Mouse (Mus musculus) CH12.LX (cell line): Measurements from ENCODE around the gene Slc4a1. TPM values are rescaled to one million over a fixed set of nuclear protein-coding genes. Genes with fewer than 3 reads are reported as not detected.
A peak's percentile ranks its signal among the peaks of the same experiment; 100 is the strongest.

ENCODE experiments used
- DNase-seq: peaks from one replicate; pipeline ENCODE4 v3.0.0-alpha.2; 2013; ENCODE audit errors: extremely low read depth
- H3K27ac ChIP-seq: 2 replicates; pipeline ENCODE4 v1.5.1; 2012; ENCODE audit warnings: low read depth, mild to moderate bottlenecking, control low read depth, moderate library complexity; ENCODE audit not compliant: insufficient read depth
- H3K27me3 ChIP-seq: replicated peaks from 2 replicates; pipeline ENCODE3; 2012; ENCODE audit warnings: inconsistent platforms
- H3K36me3 ChIP-seq, 2 experiments: replicated peaks in 1 of 2; 2 replicates each; pipeline versions ENCODE3 to v1.6.1; 2012; ENCODE audit warnings: inconsistent platforms in 1 of 2, low read length in 1 of 2, mild to moderate bottlenecking in 1 of 2, mixed read lengths in 1 of 2, moderate library complexity in 1 of 2; ENCODE audit not compliant: control insufficient read depth in 1 of 2, insufficient read depth in 1 of 2
- H3K4me1 ChIP-seq, 2 experiments: 2 replicates each; pipeline ENCODE4 v1.6.1; 2012; ENCODE audit warnings: inconsistent platforms in 1 of 2, moderate library complexity in 1 of 2; ENCODE audit not compliant: insufficient read depth in 2 of 2, control insufficient read depth in 1 of 2
- H3K4me2 ChIP-seq: 2 replicates; pipeline ENCODE4 v1.6.1; 2012; ENCODE audit warnings: low read depth, mild to moderate bottlenecking, control low read depth; ENCODE audit not compliant: poor library complexity, insufficient read depth, severe bottlenecking
- H3K4me3 ChIP-seq, 3 experiments: fragments of 150-350 bp in 1 of 3; sonication (generic) in 1 of 3; replicated peaks in 1 of 3; 2 replicates each; pipeline versions ENCODE3 to v1.5.1; 2011 to 2012; ENCODE audit warnings: low read depth in 2 of 3, low read length in 2 of 3, mild to moderate bottlenecking in 2 of 3, moderate library complexity in 2 of 3, control low read depth in 1 of 3, improper control_type of control experiment in 1 of 3, inconsistent platforms in 1 of 3, mixed read lengths in 1 of 3; ENCODE audit not compliant: poor library complexity in 1 of 3
- H3K79me2 ChIP-seq: replicated peaks from 2 replicates; pipeline ENCODE4 v1.6.1; 2012; ENCODE audit warnings: mild to moderate bottlenecking, moderate library complexity; ENCODE audit not compliant: control insufficient read depth, poor library complexity, insufficient read depth, severe bottlenecking; ENCODE audit errors: extremely low read depth
- H3K9ac ChIP-seq: 2 replicates; pipeline ENCODE4 v1.6.1; 2012; ENCODE audit warnings: low read depth, mild to moderate bottlenecking, control low read depth, moderate library complexity; ENCODE audit not compliant: insufficient read depth
- H3K9me3 ChIP-seq: replicated peaks from 2 replicates; pipeline ENCODE3; 2012; ENCODE audit warnings: low read length, inconsistent platforms, mixed read lengths
- BHLHE40 ChIP-seq: IDR thresholded peaks from 2 replicates; pipeline ENCODE4 v1.6.1; 2011; ENCODE audit warnings: mild to moderate bottlenecking, low read depth, low read length, improper control_type of control experiment
- CHD1 ChIP-seq: IDR thresholded peaks from 2 replicates; pipeline ENCODE4 v1.6.1; 2012; ENCODE audit warnings: low read depth, low read length, improper control_type of control experiment, inconsistent platforms
- CHD2 ChIP-seq: IDR thresholded peaks from 2 replicates; pipeline ENCODE4 v1.6.1; 2011; ENCODE audit warnings: low read length, improper control_type of control experiment
- CTCF ChIP-seq, 2 experiments: IDR thresholded peaks in 1 of 2; conservative IDR thresholded peaks in 1 of 2; 2 replicates each; pipeline ENCODE4 v1.5.1; 2011 to 2012; ENCODE audit warnings: low read depth in 2 of 2, low read length in 2 of 2, improper control_type of control experiment in 1 of 2, inconsistent platforms in 1 of 2, mild to moderate bottlenecking in 1 of 2, moderate library complexity in 1 of 2
- E2F4 ChIP-seq: IDR thresholded peaks from 2 replicates; pipeline ENCODE4 v1.6.1; 2011; ENCODE audit warnings: low read depth, low read length, improper control_type of control experiment; ENCODE audit not compliant: insufficient replicate concordance
- ELF1 ChIP-seq: IDR thresholded peaks from 2 replicates; pipeline ENCODE4 v1.6.1; 2014; ENCODE audit warnings: low read depth, mild to moderate bottlenecking, inconsistent platforms, low read length, improper control_type of control experiment
- EP300 ChIP-seq: IDR thresholded peaks from 2 replicates; pipeline ENCODE4 v1.6.1; 2011; ENCODE audit warnings: low read length, improper control_type of control experiment
- ETS1 ChIP-seq: conservative IDR thresholded peaks from 2 replicates; pipeline ENCODE4 v1.6.1; 2012; ENCODE audit warnings: low read depth, mild to moderate bottlenecking, inconsistent platforms, low read length, improper control_type of control experiment, moderate library complexity
- GABPA ChIP-seq: IDR thresholded peaks from 2 replicates; pipeline ENCODE4 v1.6.1; 2012; ENCODE audit warnings: low read depth, low read length, improper control_type of control experiment, inconsistent platforms; ENCODE audit not compliant: insufficient replicate concordance
- HCFC1 ChIP-seq: IDR thresholded peaks from 2 replicates; pipeline ENCODE4 v1.6.1; 2012; ENCODE audit warnings: low read depth, mild to moderate bottlenecking, inconsistent platforms, low read length, improper control_type of control experiment
- IRF4 ChIP-seq: IDR thresholded peaks from 2 replicates; pipeline ENCODE4 v1.6.1; 2014; ENCODE audit warnings: low read depth, mild to moderate bottlenecking, inconsistent platforms, low read length, improper control_type of control experiment
- JUN ChIP-seq: IDR thresholded peaks from 2 replicates; pipeline ENCODE4 v1.6.1; 2011; ENCODE audit warnings: low read depth, mild to moderate bottlenecking, low read length, improper control_type of control experiment, moderate library complexity; ENCODE audit not compliant: insufficient read depth
- JUND ChIP-seq: conservative IDR thresholded peaks from 2 replicates; pipeline ENCODE4 v1.6.1; 2011; ENCODE audit warnings: low read depth, low read length, improper control_type of control experiment
- KAT2A ChIP-seq: IDR thresholded peaks from 2 replicates; pipeline ENCODE4 v1.6.1; 2012; ENCODE audit warnings: low read length, improper control_type of control experiment, inconsistent platforms; ENCODE audit not compliant: insufficient replicate concordance
- MAFK ChIP-seq: IDR thresholded peaks from 2 replicates; pipeline ENCODE4 v1.6.1; 2011; ENCODE audit warnings: low read length, improper control_type of control experiment; ENCODE audit not compliant: insufficient replicate concordance
- MAX ChIP-seq: IDR thresholded peaks from 2 replicates; pipeline ENCODE4 v1.6.1; 2011; ENCODE audit warnings: low read length, improper control_type of control experiment
- MAZ ChIP-seq: IDR thresholded peaks from 2 replicates; pipeline ENCODE4 v1.6.1; 2012; ENCODE audit warnings: low read depth, mild to moderate bottlenecking, inconsistent platforms, low read length, improper control_type of control experiment, moderate library complexity
- MEF2A ChIP-seq: IDR thresholded peaks from 2 replicates; pipeline ENCODE4 v1.6.1; 2014; ENCODE audit warnings: low read depth, mild to moderate bottlenecking, inconsistent platforms, low read length, improper control_type of control experiment, borderline replicate concordance
- MYC ChIP-seq: IDR thresholded peaks from 2 replicates; pipeline ENCODE4 v1.6.1; 2011; ENCODE audit warnings: low read depth, mild to moderate bottlenecking, improper control_type of control experiment, low read length
- NELFE ChIP-seq: IDR thresholded peaks from 2 replicates; pipeline ENCODE4 v1.6.1; 2011; ENCODE audit warnings: low read depth, low read length, improper control_type of control experiment
- NRF1 ChIP-seq: IDR thresholded peaks from 2 replicates; pipeline ENCODE4 v1.6.1; 2014; ENCODE audit warnings: low read depth, mild to moderate bottlenecking, inconsistent platforms, low read length, improper control_type of control experiment, moderate library complexity
- PAX5 ChIP-seq: IDR thresholded peaks from 2 replicates; pipeline ENCODE4 v1.6.1; 2012; ENCODE audit warnings: low read length, inconsistent platforms, mixed read lengths
- POLR2A ChIP-seq: IDR thresholded peaks from 2 replicates; pipeline ENCODE4 v1.6.1; 2011; ENCODE audit warnings: low read depth, mild to moderate bottlenecking, improper control_type of control experiment, low read length
- POLR2AphosphoS2 ChIP-seq: IDR thresholded peaks from 2 replicates; pipeline ENCODE4 v1.6.1; 2011; ENCODE audit warnings: low read depth, low read length, improper control_type of control experiment
- RAD21 ChIP-seq: IDR thresholded peaks from 2 replicates; pipeline ENCODE4 v1.6.1; 2011; ENCODE audit warnings: low read depth, mild to moderate bottlenecking, low read length, improper control_type of control experiment, moderate library complexity
- RCOR1 ChIP-seq: conservative IDR thresholded peaks from 2 replicates; pipeline ENCODE4 v1.6.1; 2012; ENCODE audit warnings: low read depth, mild to moderate bottlenecking, inconsistent platforms, low read length, improper control_type of control experiment
- SIN3A ChIP-seq: IDR thresholded peaks from 2 replicates; pipeline ENCODE4 v1.6.1; 2012; ENCODE audit warnings: low read length, improper control_type of control experiment, inconsistent platforms
- SMC3 ChIP-seq: IDR thresholded peaks from 2 replicates; pipeline ENCODE4 v1.6.1; 2011; ENCODE audit warnings: low read depth, low read length, improper control_type of control experiment
- TBP ChIP-seq: conservative IDR thresholded peaks from 2 replicates; pipeline ENCODE4 v1.6.1; 2011; ENCODE audit warnings: low read depth, low read length, improper control_type of control experiment
- TCF12 ChIP-seq: IDR thresholded peaks from 2 replicates; pipeline ENCODE4 v1.6.1; 2014; ENCODE audit warnings: low read depth, mild to moderate bottlenecking, inconsistent platforms, low read length, improper control_type of control experiment
- UBTF ChIP-seq: IDR thresholded peaks from 2 replicates; pipeline ENCODE4 v1.6.1; 2012; ENCODE audit warnings: low read depth, mild to moderate bottlenecking, inconsistent platforms, low read length, improper control_type of control experiment, moderate library complexity
- USF1 ChIP-seq: IDR thresholded peaks from 2 replicates; pipeline ENCODE4 v1.6.1; 2014; ENCODE audit warnings: low read depth, mild to moderate bottlenecking, inconsistent platforms, low read length, improper control_type of control experiment
- USF2 ChIP-seq: conservative IDR thresholded peaks from 2 replicates; pipeline ENCODE4 v1.6.1; 2011; ENCODE audit warnings: low read depth, low read length, improper control_type of control experiment
- ZC3H11A ChIP-seq: IDR thresholded peaks from 2 replicates; pipeline ENCODE4 v1.6.1; 2012; ENCODE audit warnings: low read depth, mild to moderate bottlenecking, inconsistent platforms, low read length, improper control_type of control experiment
- ZKSCAN1 ChIP-seq: IDR thresholded peaks from 2 replicates; pipeline ENCODE4 v1.6.1; 2012; ENCODE audit warnings: low read depth, inconsistent platforms, low read length, improper control_type of control experiment, borderline replicate concordance
- ZMIZ1 ChIP-seq: IDR thresholded peaks from 2 replicates; pipeline ENCODE4 v1.6.1; 2012; ENCODE audit warnings: low read depth, mild to moderate bottlenecking, inconsistent platforms, low read length, improper control_type of control experiment
- ZNF384 ChIP-seq: IDR thresholded peaks from 2 replicates; pipeline ENCODE4 v1.6.1; 2012; ENCODE audit warnings: low read depth, low read length, improper control_type of control experiment, inconsistent platforms
- dilution Hi-C: fragments of 300-500 bp; cut with MboI; formaldehyde crosslinking; loops from 2 replicates; pipeline ENCODE4 v1.14.3; 2020; ENCODE audit warnings: low sequenced_read_pairs; ENCODE audit not compliant: extremely low pct_unique_long_range_greater_than_20kb, extremely low pct_ligation_motif_present
- in situ Hi-C: fragments of 300-500 bp; cut with MboI; formaldehyde crosslinking; loops from 3 replicates; pipeline ENCODE4 v1.14.3; 2019; ENCODE audit warnings: low sequenced_read_pairs, low pct_ligation_motif_present, low pct_unique_long_range_greater_than_20kb, mixed read lengths
- polyA plus RNA-seq: library from polyadenylated mRNA; unstranded; fragments of >175 nt; gene quantifications from 2 replicates; pipeline ENCODE4 v1.2.1, GENCODE M21; 2012; ENCODE audit warnings: low read depth; ENCODE audit not compliant: insufficient read length
- total RNA-seq, 2 experiments: library from RNA; depleted of rRNA; stranded (reverse); fragments of 300-350 nt in 1 of 2; fragments of >200 nt in 1 of 2; gene quantifications; 2 replicates each; pipeline ENCODE4 v1.2.3; 2012 to 2014

Slc4a1 gene
- total and polyA plus RNA-seq, 3 experiments: 0.08 TPM; not detected in 2

DNA sequence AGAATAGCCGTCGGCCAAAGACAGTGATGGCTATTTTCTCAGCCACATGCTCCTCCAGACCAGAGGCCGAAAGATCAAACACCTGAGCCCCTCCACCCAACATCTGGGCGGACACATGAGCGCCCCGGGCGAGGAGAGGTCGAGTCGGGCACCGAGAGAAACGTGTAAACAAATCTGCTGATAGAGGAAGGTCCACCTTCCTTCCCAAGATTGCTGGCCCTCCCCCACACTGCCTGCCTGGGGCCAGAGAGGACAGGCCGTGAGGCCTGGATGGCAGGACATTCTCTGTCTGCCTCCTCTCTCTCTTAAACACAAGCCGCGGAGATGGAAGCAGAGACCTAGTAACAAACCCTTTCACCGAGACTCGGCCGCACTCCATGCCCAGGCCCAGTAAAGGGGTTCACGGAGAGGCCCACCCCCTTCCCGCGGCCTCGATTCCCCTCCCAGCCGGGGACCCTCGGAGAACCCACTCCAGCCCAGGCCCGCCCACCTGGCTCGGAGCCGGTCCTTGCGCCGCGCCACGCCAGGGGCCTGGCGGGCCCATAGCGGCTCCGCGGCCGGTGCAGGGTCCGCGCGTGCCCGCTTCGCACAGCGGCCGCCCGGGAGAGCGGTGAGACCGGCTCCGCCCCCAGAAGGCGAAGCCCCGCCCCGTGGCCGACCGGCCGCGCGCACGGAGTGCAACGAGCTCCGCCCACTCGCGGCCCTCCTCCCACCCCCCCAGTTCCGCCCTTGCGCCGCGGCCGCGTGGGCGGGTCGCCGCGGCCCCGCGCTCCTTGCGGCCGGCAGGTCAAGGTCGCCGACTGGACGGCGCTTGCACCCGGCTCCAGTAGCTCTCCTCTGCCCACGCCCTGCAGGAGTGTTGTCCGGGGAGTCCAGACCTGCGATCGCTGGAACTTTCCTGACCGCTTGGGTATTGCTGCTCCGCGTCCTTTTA lies 41.2 kb upstream of the Slc4a1 start:
- H3K79me2 ChIP-seq: peaks cover 12% of the 10 kb centered on the region
- DNase-seq: peak; percentile 83
- peak overlapping the region; percentile 87 for H3K27ac ChIP-seq
- in situ Hi-C loops (loop anchor here (5.0 kb wide), 1 partner anchor 85 kb away; no protein-coding TSS in a partner anchor), dilution Hi-C loops (loop anchor here (25.0 kb wide), 1 partner anchor 95 kb away; the partner anchor contains the start of gene Ubtf)
- H3K9me3 ChIP-seq: no peaks in the 10 kb centered on the region
- peaks cover 10 to 44% of the 10 kb centered on the region in 2 experiments for H3K4me1 ChIP-seq
- peak overlapping the region; percentile 75 for H3K4me2 ChIP-seq
- H3K36me3 ChIP-seq: peaks cover 36 to 39% of the 10 kb centered on the region in 2 experiments
- H3K9ac ChIP-seq: peak overlapping the region; percentile 97
- peak overlapping the region; percentile 63 to 99 (median 87) for H3K4me3 ChIP-seq
- H3K27me3 ChIP-seq: no peaks in the 10 kb centered on the region
- TF ChIP-seq UBTF (0 out of 2 replicates have a peak, but pooled peaks have one; percentile 3), MYC (peak; percentile 75), MAX (no peak; the same call in none of the 2 replicates), MEF2A (no peak), JUN (no peak), NRF1 (peak; percentile 72), NELFE (peak; percentile 77), MAFK (no peak), PAX5 (no peak), POLR2A (peak; percentile 93), CHD1 (no peak), JUND (no peak), TCF12 (peak; percentile 98), CHD2 (peak; percentile 56; the same call in 1 of the 2 replicates), CTCF (conservative IDR thresholded peaks at IDR 0.05 in 1 of 2, IDR thresholded peaks at IDR 0.05 in 1 of 2; ENCODE audit: low read depth in 2 of 2, low read length in 2 of 2) (no peak), ELF1 (peak; percentile 86), SIN3A (peak; percentile 81), KAT2A (0 out of 2 replicates have a peak, but pooled peaks have one; percentile 1), EP300 (0 out of 2 replicates have a peak, but pooled peaks have one; percentile 23), TBP (no peak), GABPA (no peak), E2F4 (no peak), ZNF384 (no peak), HCFC1 (no peak; the same call in 1 of the 2 replicates), ZMIZ1 (peak; percentile 94), RCOR1 (no peak), SMC3 (no peak; the same call in none of the 2 replicates), ZKSCAN1 (no peak), ZC3H11A (no peak), IRF4 (peak; percentile 5; the same call in 1 of the 2 replicates), ETS1 (peak; percentile 20), USF1 (peak; percentile 6; the same call in 1 of the 2 replicates), BHLHE40 (no peak; the same call in none of the 2 replicates), MAZ (no peak), USF2 (no peak), RAD21 (no peak), POLR2AphosphoS2 (peak; percentile 14; the same call in 1 of the 2 replicates)
